Mouse (Mus musculus): ENCODE results near the gene Chd3.

DNA sequence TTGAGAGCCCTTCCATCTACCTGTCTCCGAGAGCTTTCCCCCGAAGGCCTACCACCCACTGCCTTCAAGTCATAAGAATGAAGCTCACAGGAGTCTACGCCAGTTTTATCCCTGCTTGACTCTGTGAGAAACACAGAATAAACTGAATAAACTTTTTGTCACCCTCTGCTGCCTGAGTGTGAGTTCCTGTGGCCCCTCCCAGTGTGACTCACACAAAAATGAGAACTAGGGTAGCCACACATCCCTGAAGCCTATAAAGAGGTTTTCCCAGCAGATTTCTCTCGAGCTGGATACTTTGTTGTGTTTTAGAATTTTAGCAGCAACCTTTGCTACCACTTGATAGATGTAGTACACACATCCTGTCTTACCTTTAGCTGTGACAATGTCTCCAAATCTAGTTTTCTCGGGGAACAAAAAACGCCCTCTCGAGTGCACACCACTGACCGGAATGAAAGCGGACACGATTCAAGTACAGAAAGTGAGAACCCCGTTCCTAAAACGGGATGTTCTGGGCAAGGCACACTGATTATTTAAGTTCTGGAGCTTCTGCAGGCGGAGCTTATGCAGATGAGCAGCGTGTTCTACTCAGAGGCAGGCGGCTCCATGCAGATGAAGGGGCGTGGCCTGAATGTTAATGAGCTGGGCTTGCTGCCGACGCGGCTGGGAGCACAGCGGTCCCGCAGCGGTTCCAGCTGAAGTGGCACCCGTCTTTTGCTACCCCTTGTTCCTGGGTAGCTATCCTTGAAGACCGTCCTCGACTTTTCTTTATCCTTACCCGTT is 43.4 kb downstream of the Chd3 start, which contains the start of gene Kcnab3:
- TF ChIP-seq POLR2A (IDR thresholded peaks at IDR 0.05; ENCODE audit: insufficient read depth, low read depth, low read length) (peak; percentile 83), CTCF (IDR thresholded peaks at IDR 0.05; ENCODE audit: insufficient read depth, low read depth, low read length) (no peak)

Data from olfactory bulb, adult 2 months (tissue).